Mouse (Mus musculus) heart, embryonic 16.5 days (tissue): ENCODE data around the gene Rufy2. TPM values are rescaled to one million over a fixed set of nuclear protein-coding genes. Genes with fewer than 3 reads are reported as not detected.

Experiments
- ATAC-seq: fragments of 200-750 bp; cut with Nextera tagmentation; replicated peaks from 2 replicates; pipeline ENCODE4 v1.8.0; 2017; ENCODE audit warnings: moderate number of reproducible peaks; ENCODE audit not compliant: insufficient read depth, low FRiP score; ENCODE audit errors: extremely low read depth
- H3K27ac ChIP-seq: fragments of 300-500 bp; sonication (generic); 2 replicates; pipeline ENCODE4 v1.5.1; 2014; ENCODE audit warnings: mild to moderate bottlenecking, low read length, control low read depth, moderate library complexity
- H3K27me3 ChIP-seq: fragments of 300-500 bp; sonication (generic); 2 replicates; pipeline ENCODE4 v1.6.1; 2014; ENCODE audit warnings: low read length, mixed read lengths; ENCODE audit not compliant: control insufficient read depth, insufficient read depth
- H3K36me3 ChIP-seq: fragments of 300-500 bp; sonication (generic); 2 replicates; pipeline ENCODE4 v1.6.1; 2014; ENCODE audit not compliant: control insufficient read depth, insufficient read depth
- H3K4me1 ChIP-seq: fragments of 300-500 bp; sonication (generic); 2 replicates; pipeline ENCODE4 v1.6.1; 2014; ENCODE audit warnings: low read length, mixed read lengths; ENCODE audit not compliant: control insufficient read depth, insufficient read depth
- H3K4me2 ChIP-seq: fragments of 300-500 bp; sonication (generic); 2 replicates; pipeline ENCODE4 v1.6.1; 2014; ENCODE audit warnings: low read depth, mild to moderate bottlenecking, control low read depth, low read length
- H3K4me3 ChIP-seq: fragments of 300-500 bp; sonication (generic); 2 replicates; pipeline ENCODE4 v1.5.1; 2014; ENCODE audit warnings: mild to moderate bottlenecking, control low read depth, low read length
- H3K9ac ChIP-seq: fragments of 300-500 bp; sonication (generic); 2 replicates; pipeline ENCODE4 v1.6.1; 2014; ENCODE audit warnings: low read length, control low read depth
- H3K9me3 ChIP-seq: fragments of 300-500 bp; sonication (generic); replicated peaks from 2 replicates; pipeline ENCODE4 v1.6.1; 2016; ENCODE audit warnings: low read length; ENCODE audit not compliant: control insufficient read depth
- WGBS: fragments of 180-500 bp; shearing (Covaris S2); extraction: QIAGEN DNeasy Blood & Tissue Kit; methylation state at CpG from one replicate; pipeline ENCODE4 v1.1.7; 2014; 5-methylcytosine and 5-hydroxymethylcytosine counted together
- polyA plus RNA-seq: library from polyadenylated mRNA; unstranded; fragments of >200 nt; fragmentation: Nextera tagmentation; extraction: Ambion mirVana; gene quantifications from 2 replicates; pipeline ENCODE4 v1.2.1, GENCODE M21; 2015

Rufy2 gene
- polyA plus RNA-seq: 16.5 and 16.9 TPM in 2 replicates

DNA sequence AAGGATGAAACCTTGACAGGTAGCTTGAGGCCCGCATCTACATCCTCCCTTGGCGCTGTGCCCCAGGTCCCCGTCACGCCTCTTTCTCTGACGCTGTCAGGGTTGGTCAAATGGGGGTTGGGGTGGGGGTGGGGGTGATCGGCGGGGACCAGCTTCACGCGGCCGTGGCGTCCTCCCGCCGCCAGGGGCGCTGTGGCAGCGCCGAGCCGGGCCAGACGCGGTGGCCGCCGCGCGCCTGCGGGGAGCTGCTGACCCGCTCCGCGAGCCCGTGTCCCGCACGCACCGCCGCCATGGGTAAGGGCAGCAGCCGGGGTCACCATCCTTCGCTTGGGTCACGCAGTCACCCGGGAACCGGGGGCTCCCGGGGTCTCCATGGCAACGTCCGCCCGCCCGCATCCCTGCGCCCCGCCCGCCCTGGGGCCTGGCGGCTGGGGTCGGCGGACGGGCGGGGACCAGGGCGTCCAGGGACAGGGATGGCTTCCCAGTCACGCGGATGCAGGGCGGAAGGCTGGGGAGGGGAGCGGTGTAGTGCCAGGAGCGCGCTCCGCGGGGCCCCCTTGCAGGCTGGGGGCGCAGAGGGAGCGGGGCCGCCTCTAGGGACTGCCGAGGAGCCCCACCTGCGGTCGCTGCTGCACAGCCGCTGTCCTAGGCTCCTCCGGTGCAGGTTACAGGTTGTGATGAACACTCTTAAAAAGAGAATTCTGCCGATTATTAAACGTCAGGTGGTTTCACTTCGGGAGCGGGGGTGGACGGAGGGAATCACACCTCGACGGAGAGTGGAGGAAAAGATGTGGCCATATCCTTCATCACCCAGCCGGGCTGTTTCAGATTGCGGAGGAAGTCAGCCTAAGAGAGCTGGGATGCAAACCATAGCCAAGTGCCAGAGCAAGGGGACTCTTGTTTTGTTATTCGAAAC lies at the start of gene Rufy2:
Rufy2 (plus strand) TSS at position 185 of the 916 bp plus-strand sequence.
- ATAC-seq: peak; percentile 90
- Histone ChIP-seq H3K9me3 (no peaks in the 10 kb centered on the region), H3K27ac (peak within 1 kb of the TSS; percentile 76), H3K27me3 (no peaks in the 10 kb centered on the region), H3K9ac (peak within 1 kb of the TSS; percentile 80), H3K36me3 (no peaks in the 10 kb centered on the region; the same call in 1 of the 2 replicates), H3K4me2 (peak within 1 kb of the TSS; percentile 85), H3K4me1 (peaks cover 20% of the 10 kb centered on the region), H3K4me3 (peak within 1 kb of the TSS; percentile 97)
- WGBS: under 1% methylated on average over 75 of the region's 77 CpGs

DNA sequence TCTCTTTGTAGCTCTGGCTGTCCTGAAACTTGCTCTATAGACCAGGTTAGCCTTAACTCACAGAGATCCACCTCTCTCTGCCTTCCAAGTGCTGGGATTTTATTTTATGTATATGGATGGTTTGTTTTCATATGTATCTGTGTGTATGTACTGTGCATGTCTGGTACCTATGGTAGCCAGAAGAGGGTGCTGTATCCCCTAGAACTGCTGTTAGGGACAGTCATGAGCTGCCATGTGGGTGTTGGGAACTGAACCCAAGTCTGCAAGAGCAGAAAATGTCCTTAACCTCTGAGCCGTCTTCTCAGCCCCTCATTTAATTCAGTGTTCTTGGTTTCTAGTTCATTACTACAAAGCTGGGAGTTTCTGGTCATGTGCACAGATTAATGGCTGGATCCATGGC lies 47.6 kb upstream of the Rufy2 start:
- WGBS: 97% methylated on average over 1 of the region's 1 CpGs
- H3K4me1 ChIP-seq: no peaks in the 10 kb centered on the region
- no peak overlapping the region for H3K4me2 ChIP-seq
- H3K27me3 ChIP-seq: no peaks in the 10 kb centered on the region
- H3K4me3 ChIP-seq: no peak overlapping the region
- H3K9me3 ChIP-seq: no peaks in the 10 kb centered on the region
- H3K36me3 ChIP-seq: peaks cover 35% of the 10 kb centered on the region
- ATAC-seq: no peak
- H3K27ac ChIP-seq: no peak overlapping the region
- H3K9ac ChIP-seq: no peak overlapping the region

DNA sequence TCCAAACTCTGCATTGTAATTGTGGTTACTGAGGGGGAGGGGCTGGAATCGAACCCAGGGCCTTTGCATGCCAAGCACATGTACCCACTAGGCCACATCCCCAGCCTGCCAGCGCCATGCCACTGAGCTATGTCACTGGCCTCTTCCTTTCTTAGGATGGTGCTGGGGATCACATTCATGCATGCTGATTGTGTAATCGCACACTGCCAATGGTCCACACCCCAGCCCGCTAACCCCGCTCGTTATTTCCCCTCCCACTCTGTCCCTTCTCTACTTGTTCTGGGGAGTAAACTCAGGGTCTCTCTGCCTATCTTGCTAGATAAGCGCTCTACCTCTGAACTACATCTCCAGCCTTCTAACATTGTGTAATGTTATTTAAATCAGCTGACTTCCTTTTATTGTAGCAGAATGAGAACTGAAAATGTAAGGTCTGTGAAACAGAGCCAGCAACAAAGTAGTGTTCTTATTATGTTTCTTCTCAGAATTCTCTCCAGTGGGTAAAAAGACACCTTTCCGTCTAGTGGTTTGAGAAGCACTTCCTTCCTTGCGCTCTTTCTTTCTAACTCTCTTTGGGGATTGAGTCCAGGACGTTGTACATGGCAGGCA lies 34.9 kb upstream of the Rufy2 start:
- Histone ChIP-seq H3K4me2 (no peak overlapping the region), H3K36me3 (peaks cover 13% of the 10 kb centered on the region), H3K9me3 (no peaks in the 10 kb centered on the region), H3K27ac (no peak overlapping the region), H3K4me1 (0 out of 2 replicates have a peak, but pooled peaks cover 2% of the 10 kb centered on the region), H3K9ac (no peak overlapping the region), H3K27me3 (no peaks in the 10 kb centered on the region), H3K4me3 (no peak overlapping the region)
- 83% methylated on average over 10 of the region's 10 CpGs for WGBS
- ATAC-seq: no peak

DNA sequence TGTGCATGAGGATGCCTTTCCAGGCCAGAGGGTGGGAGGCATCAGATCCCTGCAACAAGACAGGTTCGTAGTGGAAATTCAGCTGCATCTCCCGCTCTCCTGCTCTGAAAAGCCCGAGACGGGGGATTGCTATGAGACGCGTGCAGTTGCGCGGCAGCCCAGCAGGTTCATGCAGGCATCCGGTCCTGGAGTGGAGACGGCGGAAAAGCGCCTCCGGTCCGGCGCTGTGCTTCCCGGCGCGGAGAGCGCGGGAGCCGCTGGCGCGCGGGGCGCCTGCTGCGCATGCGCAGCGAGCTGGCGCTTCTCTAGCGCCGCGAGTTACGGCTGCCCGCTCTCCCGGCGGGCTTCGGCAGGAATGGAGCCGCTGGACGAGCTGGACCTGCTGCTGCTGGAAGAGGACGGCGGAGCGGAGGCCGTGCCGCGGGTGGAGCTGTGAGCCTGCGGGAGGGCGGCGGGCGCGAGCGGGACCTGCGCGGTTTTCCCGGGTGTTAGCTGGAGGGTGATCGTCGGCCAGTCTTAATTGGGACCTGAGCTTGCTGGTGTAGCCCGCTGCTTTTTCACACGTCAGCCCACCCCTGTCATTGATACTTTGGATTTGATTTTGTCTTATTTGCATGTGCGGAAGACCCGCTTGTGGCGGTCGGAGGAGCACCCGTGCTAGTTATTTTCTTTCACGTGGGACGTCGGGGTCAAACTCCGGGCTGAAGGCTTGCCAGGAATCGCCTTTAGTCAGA lies 33.1 kb upstream of the Rufy2 start, which contains the start of gene Dna2:
Dna2 (plus strand) TSS at position 289 of the 734 bp plus-strand sequence.
- H3K9me3 ChIP-seq: no peaks in the 10 kb centered on the region
- no peaks in the 10 kb centered on the region for H3K27me3 ChIP-seq
- WGBS: under 1% methylated on average over 68 of the region's 68 CpGs
- H3K4me3 ChIP-seq: peak within 1 kb of the TSS; percentile 61
- peak within 1 kb of the TSS; percentile 74 for H3K27ac ChIP-seq
- peak within 1 kb of the TSS; percentile 77 for H3K9ac ChIP-seq
- peak; percentile 88 for ATAC-seq
- H3K4me1 ChIP-seq: 0 out of 2 replicates have a peak, but pooled peaks cover 2% of the 10 kb centered on the region
- H3K4me2 ChIP-seq: peak within 1 kb of the TSS; percentile 72
- peaks cover 17% of the 10 kb centered on the region for H3K36me3 ChIP-seq

DNA sequence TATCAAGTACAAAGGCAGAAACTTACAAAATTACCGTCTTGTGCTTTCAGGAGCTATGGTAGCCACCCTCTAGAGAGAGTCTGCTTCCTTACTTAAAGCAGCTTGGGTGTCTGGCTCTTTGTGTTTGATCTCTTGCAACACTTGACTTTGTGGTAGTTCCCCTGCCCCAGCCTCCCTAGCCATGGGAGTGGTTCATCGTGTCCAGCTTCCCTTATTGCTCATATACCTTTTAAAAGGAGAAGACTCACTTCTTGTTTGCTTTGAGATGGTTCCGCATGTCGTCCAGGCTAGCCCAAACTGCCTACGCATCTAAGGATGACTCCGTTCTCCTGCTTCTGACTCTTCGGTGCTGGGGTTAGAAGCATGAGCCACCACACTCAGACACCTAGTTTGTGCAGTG lies 31.5 kb upstream of the Rufy2 start:
- Histone ChIP-seq H3K4me1 (0 out of 2 replicates have a peak, but pooled peaks cover 2% of the 10 kb centered on the region), H3K9ac (no peak overlapping the region), H3K4me3 (no peak overlapping the region), H3K27ac (no peak overlapping the region), H3K4me2 (no peak overlapping the region), H3K27me3 (no peaks in the 10 kb centered on the region), H3K9me3 (no peaks in the 10 kb centered on the region), H3K36me3 (peaks cover 21% of the 10 kb centered on the region)
- ATAC-seq: no peak
- 95% methylated on average over 7 of the region's 7 CpGs for WGBS

DNA sequence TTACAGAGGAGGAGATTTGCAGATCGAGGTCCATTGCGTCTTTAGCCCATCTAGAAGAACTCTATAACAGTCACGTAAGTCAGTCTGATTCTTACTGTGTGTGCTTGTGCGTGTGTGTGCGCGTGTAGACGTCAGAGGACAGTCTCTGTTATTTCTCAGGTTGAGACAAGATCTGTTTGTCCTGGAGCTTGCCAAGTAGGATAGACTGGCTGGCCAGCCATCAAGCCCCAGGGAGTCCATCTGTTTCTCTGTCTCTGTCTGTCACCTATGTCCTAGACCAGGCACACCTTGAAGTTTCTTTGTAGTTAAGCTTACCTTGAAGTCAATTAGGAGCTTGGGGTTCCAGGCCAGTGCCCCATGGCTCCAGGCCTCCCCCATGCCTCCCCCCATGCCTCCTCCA lies 16.1 kb upstream of the Rufy2 start:
- no peaks in the 10 kb centered on the region for H3K27me3 ChIP-seq
- H3K4me1 ChIP-seq: no peaks in the 10 kb centered on the region
- H3K9me3 ChIP-seq: no peaks in the 10 kb centered on the region
- no peak overlapping the region for H3K4me2 ChIP-seq
- 94% methylated on average over 7 of the region's 7 CpGs for WGBS
- no peak overlapping the region for H3K9ac ChIP-seq
- ATAC-seq: no peak
- peaks cover 64% of the 10 kb centered on the region for H3K36me3 ChIP-seq
- H3K27ac ChIP-seq: no peak overlapping the region
- H3K4me3 ChIP-seq: no peak overlapping the region

DNA sequence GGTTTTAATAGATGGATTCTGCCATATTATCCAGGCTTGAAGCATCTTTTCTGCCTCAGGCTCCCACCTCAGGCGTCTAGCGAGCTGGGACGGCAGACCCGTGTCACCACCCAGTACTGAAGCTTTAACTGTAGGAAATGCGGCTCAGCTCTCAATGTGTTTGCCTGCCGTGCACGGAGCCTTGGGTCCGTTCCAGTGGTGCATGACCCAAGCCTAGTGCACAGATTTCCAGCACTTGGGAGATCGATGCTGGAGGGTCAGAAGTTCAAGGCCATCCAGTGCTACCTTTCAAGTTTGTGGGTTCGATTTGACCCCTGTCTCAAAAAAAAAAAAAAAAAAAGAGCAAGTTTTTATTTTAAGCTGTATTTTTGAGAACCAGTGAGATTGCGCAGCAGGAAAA lies 14.2 kb upstream of the Rufy2 start:
- H3K36me3 ChIP-seq: peaks cover 59% of the 10 kb centered on the region
- ATAC-seq: no peak
- 94% methylated on average over 11 of the region's 11 CpGs for WGBS

DNA sequence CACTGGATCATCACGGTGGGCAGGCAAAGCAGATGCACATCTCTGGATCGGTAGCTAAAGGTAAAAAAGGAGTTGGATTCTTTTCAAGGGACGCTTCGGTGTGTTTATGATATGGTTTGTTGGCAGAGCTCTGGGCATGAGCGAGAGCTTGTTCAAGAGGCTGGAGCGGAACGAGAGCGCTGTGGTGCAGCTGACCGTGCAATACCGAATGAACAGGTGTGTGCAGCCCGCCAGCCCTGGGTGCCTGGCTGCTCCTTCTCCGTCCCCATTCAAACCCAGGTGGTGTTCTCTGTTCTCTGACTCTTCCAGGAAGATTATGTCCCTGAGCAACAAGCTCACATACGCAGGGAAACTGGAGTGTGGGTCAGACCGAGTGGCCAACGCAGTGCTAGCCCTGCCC lies 13.7 kb upstream of the Rufy2 start:
- 94% methylated on average over 15 of the region's 15 CpGs for WGBS
- ATAC-seq: no peak
- Histone ChIP-seq H3K9ac (no peak overlapping the region), H3K4me3 (no peak overlapping the region), H3K36me3 (peaks cover 54% of the 10 kb centered on the region), H3K9me3 (no peaks in the 10 kb centered on the region), H3K4me2 (no peak overlapping the region), H3K27me3 (no peaks in the 10 kb centered on the region), H3K4me1 (no peaks in the 10 kb centered on the region), H3K27ac (no peak overlapping the region)

More for the DNA sequence above, 14.2 kb upstream of the Rufy2 start:
- no peak overlapping the region for H3K4me3 ChIP-seq
- no peaks in the 10 kb centered on the region for H3K27me3 ChIP-seq
- no peak overlapping the region for H3K4me2 ChIP-seq
- H3K9ac ChIP-seq: no peak overlapping the region
- H3K4me1 ChIP-seq: no peaks in the 10 kb centered on the region
- no peaks in the 10 kb centered on the region for H3K9me3 ChIP-seq
- no peak overlapping the region for H3K27ac ChIP-seq
